Mouse (Mus musculus) neural tube, embryonic 12.5 days (tissue): ENCODE results near the gene Fgfr2. TPM values are rescaled to one million over a fixed set of nuclear protein-coding genes. Genes with fewer than 3 reads are reported as not detected.
"Not testable (repeated sequence)": the region's sequence is repeated elsewhere in the genome, so short reads cannot be mapped to it uniquely, and the experiment has no call there.

Experiments used
- ATAC-seq: fragments of 200-750 bp; cut with Nextera tagmentation; 2 replicates; pipeline ENCODE4 v1.8.0; 2017; ENCODE audit warnings: low read depth, mild to moderate bottlenecking, moderate TSS enrichment, moderate library complexity; ENCODE audit not compliant: low FRiP score
- H3K27ac ChIP-seq: fragments of 300-500 bp; sonication (generic); 2 replicates; pipeline ENCODE4 v1.5.1; 2016
- H3K27me3 ChIP-seq: fragments of 300-500 bp; sonication (generic); replicated peaks from 2 replicates; pipeline ENCODE4 v1.6.1; 2016; ENCODE audit warnings: mild to moderate bottlenecking
- H3K36me3 ChIP-seq: fragments of 300-500 bp; sonication (generic); 2 replicates; pipeline ENCODE4 v1.6.1; 2016; ENCODE audit warnings: mild to moderate bottlenecking
- H3K4me1 ChIP-seq: fragments of 300-500 bp; sonication (generic); 2 replicates; pipeline ENCODE4 v1.6.1; 2016
- H3K4me2 ChIP-seq: fragments of 300-500 bp; sonication (generic); replicated peaks from 2 replicates; pipeline ENCODE4 v1.6.1; 2016; ENCODE audit warnings: mild to moderate bottlenecking
- H3K4me3 ChIP-seq: fragments of 300-500 bp; sonication (generic); 2 replicates; pipeline ENCODE4 v1.5.1; 2016
- H3K9ac ChIP-seq: fragments of 300-500 bp; sonication (generic); 2 replicates; pipeline ENCODE4 v1.6.1; 2016; ENCODE audit warnings: mild to moderate bottlenecking
- H3K9me3 ChIP-seq: fragments of 300-500 bp; sonication (generic); 2 replicates; pipeline ENCODE4 v1.6.1; 2016; ENCODE audit warnings: mild to moderate bottlenecking
- WGBS: fragments of 180-500 bp; shearing (Covaris S2); methylation state at CpG from one replicate; pipeline ENCODE4 v1.1.7; 2016; 5-methylcytosine and 5-hydroxymethylcytosine counted together
- polyA plus RNA-seq: library from polyadenylated mRNA; unstranded; fragments of >200 nt; fragmentation: Nextera tagmentation; extraction: Ambion mirVana; gene quantifications from 2 replicates; pipeline ENCODE4 v1.2.1, GENCODE M21; 2016

The Fgfr2 gene
- polyA plus RNA-seq, 1 experiment from 2014 or later, result 65.0 TPM

DNA sequence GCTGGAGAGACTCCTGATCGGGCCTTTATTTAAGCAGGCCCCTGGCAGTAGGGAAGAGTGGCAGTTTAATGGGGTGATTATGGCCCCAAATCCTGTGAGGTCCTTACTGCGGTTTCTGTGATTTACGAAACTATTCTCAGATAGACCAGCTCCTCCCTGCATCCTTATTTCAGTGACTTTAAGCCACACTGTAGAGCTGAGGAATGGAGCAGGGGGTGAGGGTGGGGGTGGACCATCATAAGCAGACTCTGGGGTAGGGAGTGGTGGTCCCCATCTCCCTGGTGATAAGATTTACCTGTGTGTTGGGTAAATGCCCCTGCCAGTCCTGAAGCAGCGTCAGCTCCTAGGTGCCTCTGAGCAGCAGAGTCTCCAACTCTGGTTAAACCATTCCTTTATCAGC is 2516.2 kb downstream of the Fgfr2 start:
- Histone ChIP-seq H3K4me3 (no peak overlapping the region), H3K4me1 (no peaks in the 10 kb centered on the region), H3K36me3 (no peaks in the 10 kb centered on the region), H3K27ac (no peak overlapping the region), H3K9ac (no peak overlapping the region), H3K4me2 (no peak overlapping the region), H3K27me3 (no peaks in the 10 kb centered on the region), H3K9me3 (no peaks in the 10 kb centered on the region)
- ATAC-seq, result no peak
- WGBS, result 62% methylated on average over 4 of the region's 4 CpGs

DNA sequence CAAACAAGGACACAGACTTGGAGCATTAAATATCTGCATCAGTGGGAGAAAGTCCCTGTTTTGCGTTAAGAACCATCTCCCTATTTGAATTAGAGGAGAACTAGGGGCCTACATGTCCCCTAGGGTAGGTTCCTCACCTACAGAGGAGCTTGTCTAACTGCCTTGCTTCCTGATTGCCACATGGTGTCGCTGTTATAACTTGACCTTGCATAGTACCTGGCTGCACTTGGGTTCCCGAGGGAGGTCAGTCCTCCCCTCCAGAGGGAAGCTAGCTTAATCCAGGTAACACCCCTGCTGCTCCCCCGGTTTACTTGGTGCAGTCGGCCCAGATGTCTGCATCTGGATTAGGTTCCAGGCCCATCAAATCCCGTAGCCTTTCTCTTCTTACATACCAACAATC is 2518.0 kb downstream of the Fgfr2 start:
- no peaks in the 10 kb centered on the region for H3K4me1 ChIP-seq
- H3K4me2 ChIP-seq, result no peak overlapping the region
- no peaks in the 10 kb centered on the region for H3K27me3 ChIP-seq
- H3K36me3 ChIP-seq, result no peaks in the 10 kb centered on the region
- H3K9ac ChIP-seq, result no peak overlapping the region
- no peaks in the 10 kb centered on the region for H3K9me3 ChIP-seq
- 26% methylated on average over 6 of the region's 6 CpGs for WGBS
- H3K4me3 ChIP-seq, result no peak overlapping the region
- no peak for ATAC-seq
- no peak overlapping the region for H3K27ac ChIP-seq

DNA sequence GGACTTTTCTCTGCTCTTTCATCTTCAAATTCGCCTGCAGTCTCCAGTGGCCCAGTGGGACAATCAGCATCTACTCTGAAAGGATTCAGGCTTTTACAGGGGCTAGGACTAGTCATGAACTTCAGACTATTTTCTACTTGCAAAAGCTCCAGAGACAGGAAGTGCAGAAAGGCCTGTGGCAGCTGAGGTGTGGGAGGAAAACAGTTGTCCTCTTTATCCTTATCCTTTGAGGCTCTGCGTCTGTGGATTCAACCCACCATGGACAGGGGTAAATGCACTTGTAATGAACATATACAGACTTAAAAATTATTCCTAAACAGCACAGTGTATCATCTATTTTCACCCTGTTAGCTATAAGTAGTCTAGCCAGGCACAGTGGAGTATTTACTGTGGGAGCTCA is 2518.8 kb downstream of the Fgfr2 start:
- Histone ChIP-seq H3K9ac (no peak overlapping the region), H3K27ac (no peak overlapping the region), H3K36me3 (no peaks in the 10 kb centered on the region), H3K4me3 (no peak overlapping the region), H3K9me3 (no peaks in the 10 kb centered on the region), H3K4me2 (no peak overlapping the region), H3K27me3 (no peaks in the 10 kb centered on the region), H3K4me1 (no peaks in the 10 kb centered on the region)
- WGBS, result 79% methylated on average over 2 of the region's 2 CpGs
- no peak for ATAC-seq

DNA sequence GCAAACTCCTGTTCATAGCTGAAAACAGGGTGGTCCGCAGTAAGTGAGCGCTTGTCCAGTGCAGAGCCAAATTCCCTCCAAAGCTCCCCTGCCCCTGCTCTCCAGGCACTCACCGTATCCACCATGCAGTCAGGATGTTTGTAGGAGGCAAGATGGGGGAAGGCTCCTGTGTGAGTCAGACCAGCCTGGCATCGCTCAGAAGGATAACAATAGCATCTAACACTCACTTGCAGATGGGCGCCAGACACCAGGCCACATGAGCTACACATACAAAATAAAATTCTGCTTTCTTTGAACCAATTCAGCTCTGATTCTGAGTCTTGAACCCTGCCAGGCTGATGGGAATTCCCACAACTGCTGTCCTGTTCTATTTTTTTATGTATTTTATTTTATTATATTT is 2519.6 kb downstream of the Fgfr2 start:
- no peak for ATAC-seq
- H3K4me1 ChIP-seq, result no peaks in the 10 kb centered on the region
- H3K4me3 ChIP-seq, result no peak overlapping the region
- WGBS, result 91% methylated on average over 5 of the region's 5 CpGs
- H3K9me3 ChIP-seq, result no peaks in the 10 kb centered on the region
- no peaks in the 10 kb centered on the region for H3K36me3 ChIP-seq
- H3K27ac ChIP-seq, result no peak overlapping the region
- no peak overlapping the region for H3K9ac ChIP-seq
- H3K4me2 ChIP-seq, result no peak overlapping the region
- H3K27me3 ChIP-seq, result no peaks in the 10 kb centered on the region

DNA sequence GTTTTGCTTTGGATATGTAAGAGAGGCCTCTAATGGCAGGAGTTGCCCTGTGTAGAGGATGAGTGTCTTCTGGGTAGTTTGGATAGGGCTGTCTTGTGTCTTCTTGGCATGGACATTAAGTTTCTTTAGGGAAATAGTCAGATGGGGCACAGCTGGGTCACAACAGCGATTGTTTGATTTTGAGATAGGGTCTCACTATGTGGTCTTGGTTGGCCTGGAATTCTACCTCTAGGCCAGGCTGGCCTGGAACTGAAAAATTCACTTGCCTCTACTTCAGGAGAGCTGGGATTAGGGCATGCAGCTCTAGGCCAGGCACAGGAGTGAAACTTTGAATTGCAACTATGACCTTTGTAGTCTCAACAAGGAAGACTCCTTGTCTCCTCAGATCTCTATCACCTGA is 2520.3 kb downstream of the Fgfr2 start:
- Histone ChIP-seq H3K27me3 (no peaks in the 10 kb centered on the region), H3K9me3 (no peaks in the 10 kb centered on the region), H3K27ac (no peak overlapping the region), H3K4me1 (no peaks in the 10 kb centered on the region), H3K4me3 (no peak overlapping the region), H3K9ac (no peak overlapping the region), H3K36me3 (no peaks in the 10 kb centered on the region), H3K4me2 (no peak overlapping the region)
- WGBS, result 95% methylated on average over 1 of the region's 1 CpGs
- ATAC-seq, result no peak

DNA sequence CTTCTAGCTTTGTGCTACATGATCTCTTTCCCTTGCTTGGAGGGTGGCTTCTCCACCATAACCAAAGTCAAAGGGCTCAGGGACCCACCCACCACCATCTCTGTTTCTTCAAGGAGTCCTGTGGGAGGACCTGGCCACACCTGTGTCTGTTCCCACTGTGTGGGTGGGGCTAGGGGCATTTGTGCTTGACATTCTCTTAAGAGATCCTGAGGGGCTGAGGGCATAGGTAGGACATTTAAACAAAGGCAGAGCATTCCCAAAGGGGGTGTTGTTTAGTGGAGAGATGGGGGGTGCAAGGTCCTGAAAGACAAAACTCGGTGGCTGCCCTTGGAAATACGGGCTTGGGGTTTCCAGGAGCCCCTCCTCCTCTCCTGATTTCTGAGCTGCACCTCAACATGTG is 2522.6 kb downstream of the Fgfr2 start:
- no peaks in the 10 kb centered on the region for H3K27me3 ChIP-seq
- no peaks in the 10 kb centered on the region for H3K36me3 ChIP-seq
- WGBS, result 74% methylated on average over 2 of the region's 2 CpGs
- H3K9me3 ChIP-seq, result no peaks in the 10 kb centered on the region
- H3K4me3 ChIP-seq, result no peak overlapping the region
- H3K4me2 ChIP-seq, result no peak overlapping the region
- ATAC-seq, result no peak
- no peak overlapping the region for H3K27ac ChIP-seq
- no peaks in the 10 kb centered on the region for H3K4me1 ChIP-seq
- no peak overlapping the region for H3K9ac ChIP-seq

DNA sequence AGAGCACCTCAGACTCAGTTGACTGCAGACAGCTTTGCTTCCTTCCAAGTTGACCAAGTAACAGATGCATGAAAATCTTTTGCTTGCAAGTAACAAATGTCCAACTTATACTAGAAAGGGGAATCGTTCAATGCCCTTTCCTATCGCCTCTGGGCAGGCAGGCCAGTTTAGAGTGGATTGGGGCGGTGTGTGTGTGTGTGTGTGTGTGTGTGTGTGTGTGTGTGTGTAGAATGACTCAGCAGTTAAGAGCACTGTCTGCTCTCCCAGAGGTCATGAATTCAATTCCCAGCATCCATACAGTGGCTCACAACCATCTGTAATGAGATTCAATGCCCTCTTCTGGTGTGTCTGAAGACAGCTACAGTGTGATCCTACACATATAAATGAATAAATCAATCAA is 2523.1 kb downstream of the Fgfr2 start:
- ATAC-seq, result no peak
- Histone ChIP-seq H3K9me3 (no peaks in the 10 kb centered on the region), H3K4me1 (no peaks in the 10 kb centered on the region), H3K27me3 (no peaks in the 10 kb centered on the region), H3K27ac (no peak overlapping the region), H3K36me3 (no peaks in the 10 kb centered on the region), H3K4me2 (no peak overlapping the region), H3K9ac (no peak overlapping the region), H3K4me3 (no peak overlapping the region)
- 90% methylated on average over 3 of the region's 3 CpGs for WGBS

DNA sequence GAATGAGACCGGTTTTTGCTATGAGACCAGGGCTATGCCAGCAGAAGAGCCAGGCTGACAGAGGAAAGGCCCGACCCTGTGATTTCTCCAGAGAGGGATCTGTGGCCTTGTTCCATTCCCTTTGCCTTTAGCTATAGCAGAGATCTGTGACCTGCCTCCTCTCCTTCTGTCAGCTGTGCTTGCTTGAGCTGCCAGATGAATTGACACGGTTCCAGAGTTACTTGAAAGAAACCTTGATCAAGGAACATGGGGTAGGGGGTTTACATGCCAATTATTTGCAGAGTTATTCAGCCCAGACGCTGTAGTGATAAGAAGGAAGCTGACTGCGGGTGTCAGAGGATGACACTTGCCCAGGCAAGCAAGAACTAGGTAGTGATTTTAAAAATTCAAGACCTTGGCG is 2525.6 kb downstream of the Fgfr2 start:
- H3K4me3 ChIP-seq, result no peak overlapping the region
- H3K27me3 ChIP-seq, result no peaks in the 10 kb centered on the region
- H3K4me1 ChIP-seq, result no peaks in the 10 kb centered on the region; the same call in 1 of the 2 replicates
- H3K4me2 ChIP-seq, result no peak overlapping the region
- H3K27ac ChIP-seq, result no peak overlapping the region
- no peak overlapping the region for H3K9ac ChIP-seq
- H3K36me3 ChIP-seq, result no peaks in the 10 kb centered on the region
- H3K9me3 ChIP-seq, result no peaks in the 10 kb centered on the region
- no peak for ATAC-seq
- WGBS, result 78% methylated on average over 6 of the region's 6 CpGs

DNA sequence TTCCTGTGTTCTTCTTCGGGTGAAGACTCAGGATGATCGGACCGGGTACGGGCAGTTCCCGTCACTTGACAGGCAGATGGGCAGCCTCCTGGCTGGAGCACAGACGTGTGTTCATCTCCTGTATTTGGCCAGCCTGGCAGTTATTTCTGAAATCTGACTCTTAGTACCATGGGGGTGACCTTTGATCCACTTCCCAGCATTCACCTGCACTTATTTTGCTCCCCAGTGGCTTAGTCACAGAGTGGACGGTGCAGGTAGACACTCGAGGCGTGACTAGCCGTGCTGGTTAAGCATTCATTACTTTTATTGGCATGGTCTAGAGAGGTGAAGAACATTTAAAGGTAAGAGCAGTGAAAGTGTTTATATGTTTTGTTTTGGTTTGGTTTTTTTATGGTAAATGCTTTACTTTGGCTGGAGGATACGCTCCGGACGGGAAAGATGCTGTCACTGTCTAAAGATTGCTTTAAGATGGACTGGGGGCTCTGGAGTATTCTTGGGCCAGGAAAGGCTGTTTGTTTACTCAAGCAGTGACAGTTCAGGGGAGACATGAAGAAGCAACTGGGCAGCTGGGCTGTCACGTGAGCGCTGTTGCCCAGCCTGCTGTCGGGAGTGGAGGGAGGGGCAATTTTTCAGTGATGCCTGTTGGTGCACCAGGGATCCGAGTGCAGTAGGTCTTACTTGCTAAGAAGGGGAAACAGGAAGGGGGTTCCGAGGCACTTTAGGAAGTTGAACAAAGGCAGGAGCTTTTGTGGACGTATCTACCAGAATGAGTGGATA is 2526.9 kb downstream of the Fgfr2 start:
- WGBS, result 61% methylated on average over 9 of the region's 19 CpGs
- not testable (repeated sequence) for H3K4me2 ChIP-seq, H3K27ac ChIP-seq, H3K9me3 ChIP-seq, ATAC-seq, H3K27me3 ChIP-seq, H3K36me3 ChIP-seq, H3K4me1 ChIP-seq, H3K4me3 ChIP-seq, H3K9ac ChIP-seq

DNA sequence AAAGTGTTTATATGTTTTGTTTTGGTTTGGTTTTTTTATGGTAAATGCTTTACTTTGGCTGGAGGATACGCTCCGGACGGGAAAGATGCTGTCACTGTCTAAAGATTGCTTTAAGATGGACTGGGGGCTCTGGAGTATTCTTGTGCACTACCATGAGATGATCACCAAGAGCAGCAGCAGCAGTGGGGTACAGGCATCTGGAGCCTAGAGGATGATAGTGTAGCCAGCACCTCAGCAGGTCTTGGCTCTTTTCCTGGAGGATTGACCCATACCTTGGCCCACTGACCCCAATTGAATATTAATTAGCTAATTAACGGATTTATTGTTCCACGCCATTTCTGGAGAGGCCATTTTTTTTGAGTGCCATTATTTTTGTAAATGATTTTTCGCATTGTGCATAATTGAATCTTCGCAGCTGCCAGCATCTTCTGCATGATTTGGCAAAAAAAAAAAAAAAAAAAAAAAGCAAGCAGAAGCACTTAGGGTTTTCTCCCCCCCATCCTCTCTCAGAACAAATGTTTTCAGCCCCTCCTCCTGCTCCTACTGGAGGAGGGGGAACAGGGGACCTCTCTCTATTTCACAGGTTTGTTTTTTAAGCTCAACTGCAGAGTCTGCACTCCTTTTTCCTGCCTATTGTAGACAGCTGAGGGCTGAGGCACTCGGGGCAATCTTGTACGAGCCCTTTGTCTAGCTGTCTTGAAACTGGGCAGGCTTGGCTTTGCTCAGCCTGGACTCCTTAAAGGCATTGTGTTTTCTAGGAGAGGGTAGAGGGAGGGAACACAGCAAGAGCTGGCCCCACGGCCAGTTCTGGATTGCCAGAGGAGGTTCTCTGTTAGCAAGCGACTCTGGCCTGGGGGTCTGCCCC is 2529.5 kb downstream of the Fgfr2 start:
- H3K9me3 ChIP-seq, H3K36me3 ChIP-seq, H3K4me2 ChIP-seq, H3K4me3 ChIP-seq, H3K27me3 ChIP-seq, H3K27ac ChIP-seq, H3K9ac ChIP-seq, H3K4me1 ChIP-seq: not testable (repeated sequence)
- 40% methylated on average over 9 of the region's 11 CpGs for WGBS
- ATAC-seq, result peak; percentile 61

DNA sequence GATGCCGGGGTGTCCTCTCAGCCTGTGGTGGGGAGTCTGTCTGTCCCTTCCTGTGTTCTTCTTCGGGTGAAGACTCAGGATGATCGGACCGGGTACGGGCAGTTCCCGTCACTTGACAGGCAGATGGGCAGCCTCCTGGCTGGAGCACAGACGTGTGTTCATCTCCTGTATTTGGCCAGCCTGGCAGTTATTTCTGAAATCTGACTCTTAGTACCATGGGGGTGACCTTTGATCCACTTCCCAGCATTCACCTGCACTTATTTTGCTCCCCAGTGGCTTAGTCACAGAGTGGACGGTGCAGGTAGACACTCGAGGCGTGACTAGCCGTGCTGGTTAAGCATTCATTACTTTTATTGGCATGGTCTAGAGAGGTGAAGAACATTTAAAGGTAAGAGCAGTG is 2530.2 kb downstream of the Fgfr2 start:
- H3K4me3 ChIP-seq, H3K27ac ChIP-seq, H3K4me2 ChIP-seq, H3K27me3 ChIP-seq, H3K4me1 ChIP-seq, H3K9ac ChIP-seq, H3K9me3 ChIP-seq, H3K36me3 ChIP-seq, ATAC-seq: not testable (repeated sequence)
- no CpG with 5 or more reads among the region's 11 CpGs for WGBS

DNA sequence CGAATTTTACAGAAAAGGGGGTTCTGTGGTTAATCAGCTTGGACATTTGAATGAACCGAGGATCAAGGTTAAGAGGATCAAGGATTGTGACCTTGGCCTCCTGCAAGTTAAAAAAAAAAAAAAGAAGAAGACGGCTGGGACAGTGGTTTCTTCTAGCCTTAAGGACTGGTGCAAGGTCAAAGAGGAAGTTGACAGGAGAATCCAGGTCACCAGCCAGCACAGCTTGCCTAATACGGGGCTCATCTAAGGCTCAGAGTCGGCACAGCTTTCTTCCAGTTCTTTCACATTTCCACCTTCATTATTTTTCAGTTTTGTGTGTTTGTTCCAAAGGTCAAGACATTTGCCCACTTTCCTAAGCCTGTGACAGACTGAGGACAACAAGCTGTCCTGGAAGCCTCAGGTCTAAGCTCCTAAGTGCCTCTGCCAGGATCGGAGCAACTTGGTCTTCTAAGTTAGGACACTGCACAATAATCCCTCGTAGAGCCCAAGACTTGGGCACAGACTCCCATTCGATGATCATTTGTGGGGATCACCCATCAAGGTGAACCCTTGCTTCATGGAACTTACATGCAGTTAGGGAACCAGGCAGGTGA is 2532.2 kb downstream of the Fgfr2 start:
- Histone ChIP-seq H3K9me3 (no peaks in the 10 kb centered on the region), H3K27ac (no peak overlapping the region), H3K36me3 (no peaks in the 10 kb centered on the region), H3K27me3 (no peaks in the 10 kb centered on the region), H3K4me1 (no peaks in the 10 kb centered on the region; the same call in 1 of the 2 replicates), H3K4me2 (no peak overlapping the region), H3K9ac (no peak overlapping the region), H3K4me3 (no peak overlapping the region)
- WGBS, result 82% methylated on average over 8 of the region's 8 CpGs
- no peak for ATAC-seq
